Mouse (Mus musculus): Measurements from ENCODE around the gene Rhoc.
A peak's percentile ranks its signal among the peaks of the same experiment; 100 is the strongest.
"Not testable (repeated sequence)": the region's sequence is repeated elsewhere in the genome, so short reads cannot be mapped to it uniquely, and the experiment has no call there.

Rhoc gene

DNA sequence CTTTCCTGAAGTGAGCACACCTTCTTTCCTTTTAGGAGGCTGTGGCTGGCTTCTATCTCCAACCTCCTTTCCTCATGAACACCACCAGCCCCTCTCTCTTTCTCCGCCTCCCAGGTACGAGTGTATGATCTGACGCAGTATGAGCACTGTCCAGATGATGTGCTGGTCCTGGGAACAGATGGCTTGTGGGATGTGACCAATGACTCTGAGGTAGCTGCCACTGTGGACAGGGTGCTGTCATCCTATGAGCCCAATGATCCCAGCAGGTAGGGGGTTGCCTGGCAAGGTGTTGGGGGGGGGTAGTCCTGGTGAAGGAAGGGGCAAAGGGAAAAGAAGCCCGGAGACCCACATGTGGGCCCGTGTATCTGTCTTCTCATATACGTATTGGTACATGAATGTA is 2.9 kb upstream of the Rhoc start:
- no peak for DNase-seq (ENCODE audit: low spot score in 2 of 2)

DNA sequence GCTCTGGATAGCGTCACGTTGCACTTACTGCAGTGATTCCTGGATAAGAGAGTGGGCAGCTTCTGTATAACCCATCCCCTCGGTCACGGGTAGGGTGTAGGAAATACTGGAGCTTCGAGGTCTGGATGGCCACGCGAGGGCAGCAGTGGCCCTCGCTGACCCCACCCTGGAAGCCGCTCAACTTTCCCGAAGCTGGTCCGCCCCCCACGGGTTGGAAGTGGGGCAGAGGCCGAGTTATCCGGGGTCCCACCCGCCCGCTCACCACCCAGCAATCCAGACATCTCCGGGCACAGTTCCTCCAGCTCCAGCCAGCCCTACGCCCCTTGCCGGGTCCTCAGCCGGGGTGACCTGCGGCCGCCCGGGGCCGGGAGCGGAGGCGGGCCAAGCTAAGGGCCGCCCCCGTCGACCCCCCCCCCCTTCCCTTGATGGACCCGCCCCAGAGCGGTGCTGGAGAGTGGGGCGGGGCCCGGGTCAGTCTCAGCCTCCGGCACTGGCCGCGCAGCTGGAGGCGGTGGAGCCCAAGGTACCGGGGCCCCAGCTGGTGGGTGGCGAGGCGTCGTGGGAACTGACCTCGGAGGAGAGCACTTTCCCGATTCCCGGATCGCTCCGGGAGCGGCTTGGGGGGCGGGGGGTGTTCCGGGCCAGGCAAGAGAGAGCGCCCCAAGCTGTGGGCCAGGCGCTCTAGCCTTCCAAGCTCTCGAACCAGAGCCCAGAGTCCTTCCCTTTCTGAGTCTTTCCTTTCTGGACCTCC is 561 bp downstream of the Rhoc start:
- DNase-seq (ENCODE audit: low spot score in 2 of 2), result peak; percentile 28 to 56

DNA sequence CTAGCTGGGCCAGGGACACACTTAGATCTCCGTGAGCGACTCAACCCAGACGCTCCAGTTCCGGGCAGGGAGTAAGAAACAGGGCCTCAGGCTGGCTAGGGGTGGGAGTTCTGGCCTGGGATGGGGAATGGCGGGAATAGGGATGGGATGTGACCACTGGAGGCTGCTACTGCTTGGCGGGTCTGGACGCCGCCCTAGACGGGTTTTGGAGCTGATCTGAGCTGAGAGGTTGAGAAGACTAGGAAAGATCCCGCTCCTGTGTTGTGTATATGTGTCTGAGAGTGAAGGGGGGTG is 1.1 kb downstream of the Rhoc start:
- no peak for DNase-seq (ENCODE audit: low spot score in 2 of 2)

DNA sequence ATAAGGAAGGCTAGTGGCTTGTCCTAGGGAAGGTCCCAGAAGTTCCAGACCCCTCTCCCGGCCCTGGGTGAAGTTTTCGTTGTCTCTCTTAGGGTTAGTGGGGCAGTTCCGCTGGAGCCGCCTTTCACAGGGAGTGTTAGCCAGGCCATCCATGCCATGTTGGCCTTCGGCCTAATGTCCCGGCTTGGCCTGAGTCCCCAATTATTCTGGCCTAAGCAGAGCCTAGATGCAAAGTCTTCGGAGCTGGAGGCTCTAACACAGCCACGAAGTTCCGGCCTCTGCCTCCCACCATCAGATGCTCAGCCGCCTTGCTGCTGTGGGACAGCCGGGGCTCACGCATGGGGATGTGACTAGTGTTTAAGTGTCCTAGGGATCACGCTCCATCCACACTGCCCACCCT is 1.6 kb downstream of the Rhoc start:
- no peak for DNase-seq (ENCODE audit: low spot score in 2 of 2)

DNA sequence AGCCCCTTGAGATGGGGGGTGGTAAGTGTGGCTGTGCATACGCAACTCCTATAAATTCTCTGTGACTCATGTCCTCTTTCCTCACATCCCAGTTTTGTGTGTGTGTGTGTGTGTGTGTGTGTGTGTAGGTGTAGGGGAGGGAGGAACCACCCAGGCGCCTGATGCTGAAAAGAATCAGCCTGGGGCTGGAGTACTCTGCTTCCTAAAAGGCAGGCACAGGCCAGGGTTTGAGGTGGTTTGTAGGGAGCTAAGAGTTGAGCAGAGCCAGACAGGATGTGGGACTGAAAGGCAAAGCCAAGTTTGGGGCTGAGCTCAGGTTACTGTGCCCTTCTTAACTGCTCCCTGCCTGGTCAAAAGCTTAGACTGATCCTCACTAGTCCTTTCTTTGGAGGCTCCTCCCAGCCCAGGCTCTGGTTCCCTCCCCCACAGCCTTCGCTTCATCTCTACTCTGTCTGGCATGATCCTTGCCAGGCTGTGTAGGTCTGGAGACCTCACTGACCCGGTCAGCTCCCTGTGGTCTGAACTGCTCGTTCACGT is 2.3 kb downstream of the Rhoc start:
- DNase-seq (ENCODE audit: low spot score in 2 of 2), result no peak

DNA sequence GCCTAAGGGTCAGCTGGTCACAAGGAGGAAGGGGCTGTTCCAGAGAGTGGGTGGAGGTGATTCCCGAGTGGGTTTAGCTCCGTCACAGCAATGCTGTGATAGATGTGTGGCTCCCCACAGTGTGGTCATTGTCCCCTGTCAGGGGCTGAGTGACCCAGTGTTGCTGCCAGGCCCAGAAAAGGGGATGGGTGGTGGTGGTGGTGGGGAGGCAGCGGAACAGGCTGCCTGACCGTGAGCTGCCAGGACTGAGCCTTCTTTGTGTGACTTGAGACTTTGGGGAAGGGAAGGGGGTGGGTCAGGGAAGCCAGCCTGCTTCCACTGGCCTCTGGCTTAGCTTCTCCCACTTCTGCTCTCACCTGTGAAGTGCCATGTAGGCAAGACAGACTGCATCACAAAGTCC is 2.8 kb downstream of the Rhoc start:
- DNase-seq (ENCODE audit: low spot score in 2 of 2), result no peak

DNA sequence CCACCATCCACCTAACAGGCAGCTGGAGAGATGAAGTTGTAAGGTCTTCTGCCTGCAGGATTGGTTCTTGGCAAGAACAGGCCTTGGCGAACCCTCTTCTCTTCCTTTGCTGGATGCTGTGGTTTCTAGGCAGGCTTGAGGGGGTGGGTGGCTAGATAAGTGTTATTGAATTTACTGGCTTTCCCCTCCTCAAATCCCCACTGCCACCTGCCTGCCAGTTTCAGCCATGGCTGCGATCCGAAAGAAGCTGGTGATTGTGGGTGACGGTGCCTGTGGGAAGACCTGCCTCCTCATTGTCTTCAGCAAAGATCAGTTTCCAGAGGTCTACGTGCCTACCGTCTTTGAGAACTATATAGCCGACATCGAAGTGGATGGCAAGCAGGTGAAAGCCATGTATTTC is 3.5 kb downstream of the Rhoc start:
- DNase-seq (ENCODE audit: low spot score in 2 of 2), result no peak

DNA sequence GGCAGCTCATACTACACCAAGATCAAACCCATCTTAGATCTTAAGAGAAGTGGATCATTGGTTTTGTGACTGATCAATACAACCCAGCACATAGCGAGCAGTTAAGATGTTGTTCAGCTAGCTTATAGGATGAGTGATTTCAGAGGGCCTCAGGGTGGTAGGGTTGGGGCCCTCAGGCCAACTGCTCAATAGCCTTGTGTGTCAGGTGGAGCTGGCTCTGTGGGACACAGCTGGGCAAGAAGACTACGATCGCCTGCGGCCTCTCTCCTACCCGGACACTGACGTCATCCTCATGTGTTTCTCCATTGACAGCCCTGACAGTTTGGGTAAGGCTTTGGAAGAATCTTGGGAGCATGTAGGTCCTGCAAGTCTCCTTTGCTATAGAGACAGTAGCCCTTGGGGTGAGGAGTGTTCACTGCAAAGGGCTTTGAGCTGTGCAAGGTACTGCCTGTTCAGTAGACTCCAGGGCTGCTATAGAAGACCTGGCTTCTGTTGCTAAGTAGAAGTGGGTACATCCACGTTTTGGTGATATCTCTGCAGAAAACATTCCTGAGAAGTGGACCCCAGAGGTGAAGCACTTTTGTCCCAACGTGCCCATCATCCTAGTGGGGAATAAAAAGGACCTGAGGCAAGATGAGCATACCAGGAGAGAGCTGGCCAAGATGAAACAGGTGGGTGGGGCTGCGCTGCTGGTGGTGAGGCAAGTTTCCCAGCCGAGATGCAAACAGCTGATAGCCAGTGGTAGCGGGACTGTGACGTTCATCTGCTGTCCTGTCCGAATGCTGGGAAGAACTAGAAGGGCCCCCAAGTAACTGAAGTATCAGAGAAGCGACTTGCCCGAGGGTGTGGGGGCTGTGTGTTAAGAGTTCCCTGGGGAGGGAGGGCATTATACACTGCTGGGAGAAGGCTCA is 4.4 kb downstream of the Rhoc start:
- no peak for DNase-seq (ENCODE audit: low spot score in 2 of 2)

DNA sequence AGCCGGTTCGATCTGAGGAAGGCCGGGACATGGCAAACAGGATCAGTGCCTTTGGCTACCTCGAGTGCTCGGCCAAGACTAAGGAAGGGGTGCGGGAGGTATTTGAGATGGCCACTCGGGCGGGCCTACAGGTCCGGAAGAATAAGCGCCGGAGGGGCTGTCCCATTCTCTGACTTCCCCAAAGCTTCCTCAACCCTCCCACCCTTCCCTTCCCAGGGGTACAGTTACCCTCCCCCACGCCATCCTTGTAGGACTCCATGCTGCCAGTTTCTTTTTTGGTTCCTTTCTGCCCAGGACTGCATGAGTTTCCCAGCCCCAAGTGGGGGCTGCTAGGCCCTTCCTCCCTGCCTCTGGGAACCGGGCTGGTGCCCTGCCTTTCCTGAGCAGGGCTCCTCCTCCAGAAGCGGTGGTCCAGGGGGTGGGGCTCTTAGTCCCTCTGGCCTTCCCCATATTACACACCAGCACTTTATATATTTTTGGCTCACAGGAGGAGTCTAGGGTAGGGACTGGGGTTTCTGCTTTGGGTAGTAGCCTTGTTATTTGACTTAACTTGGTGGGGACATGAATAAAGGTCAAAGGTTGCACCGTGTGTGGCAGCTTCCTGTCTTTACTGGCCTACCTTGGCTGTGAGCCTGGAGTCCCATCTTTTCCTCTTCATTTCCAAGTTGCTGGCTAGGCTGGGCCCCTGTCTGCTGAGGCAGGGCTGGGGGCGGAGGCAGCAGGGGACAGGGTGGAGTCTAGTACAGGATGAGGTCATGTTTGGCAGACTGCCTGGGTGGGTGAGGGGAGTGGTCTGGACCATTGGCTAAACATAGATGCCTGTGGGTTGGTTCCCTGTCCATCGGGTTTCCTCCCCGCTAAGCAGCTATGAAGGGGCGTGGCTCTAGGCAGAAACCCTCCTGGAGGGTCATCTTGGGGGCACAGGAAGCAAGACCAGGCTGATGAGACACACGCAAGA is 6.0 kb downstream of the Rhoc start:
- DNase-seq (ENCODE audit: low spot score in 2 of 2), result peak in 1 of 2 experiments; percentile 74

DNA sequence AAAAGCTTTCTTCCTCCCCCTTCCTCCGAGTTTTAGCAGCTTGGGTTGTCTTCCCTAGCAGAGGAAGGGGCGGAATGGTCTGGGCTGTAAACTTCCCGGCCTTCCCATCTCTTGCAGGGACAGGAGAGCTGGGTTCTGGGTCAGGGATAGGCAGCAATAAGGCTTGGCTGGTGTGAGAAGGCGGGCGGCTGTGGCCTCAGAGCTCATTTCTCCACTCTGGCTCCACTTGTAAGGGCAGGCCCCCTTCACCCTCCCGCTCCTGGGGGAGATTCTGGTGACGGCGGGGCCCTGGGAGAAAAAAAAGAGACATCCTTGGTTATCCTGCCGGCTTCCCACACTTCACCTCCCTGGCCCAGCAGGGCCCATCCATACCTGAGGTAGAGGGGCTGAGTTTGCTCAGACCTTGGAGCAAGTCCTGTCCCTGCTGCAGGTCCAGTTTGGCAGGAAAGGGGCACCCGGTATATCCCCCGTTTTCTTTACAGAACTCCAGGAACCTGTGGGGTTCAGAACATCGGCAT is 6.8 kb downstream of the Rhoc start:
- no peak for DNase-seq (ENCODE audit: low spot score in 2 of 2)

DNA sequence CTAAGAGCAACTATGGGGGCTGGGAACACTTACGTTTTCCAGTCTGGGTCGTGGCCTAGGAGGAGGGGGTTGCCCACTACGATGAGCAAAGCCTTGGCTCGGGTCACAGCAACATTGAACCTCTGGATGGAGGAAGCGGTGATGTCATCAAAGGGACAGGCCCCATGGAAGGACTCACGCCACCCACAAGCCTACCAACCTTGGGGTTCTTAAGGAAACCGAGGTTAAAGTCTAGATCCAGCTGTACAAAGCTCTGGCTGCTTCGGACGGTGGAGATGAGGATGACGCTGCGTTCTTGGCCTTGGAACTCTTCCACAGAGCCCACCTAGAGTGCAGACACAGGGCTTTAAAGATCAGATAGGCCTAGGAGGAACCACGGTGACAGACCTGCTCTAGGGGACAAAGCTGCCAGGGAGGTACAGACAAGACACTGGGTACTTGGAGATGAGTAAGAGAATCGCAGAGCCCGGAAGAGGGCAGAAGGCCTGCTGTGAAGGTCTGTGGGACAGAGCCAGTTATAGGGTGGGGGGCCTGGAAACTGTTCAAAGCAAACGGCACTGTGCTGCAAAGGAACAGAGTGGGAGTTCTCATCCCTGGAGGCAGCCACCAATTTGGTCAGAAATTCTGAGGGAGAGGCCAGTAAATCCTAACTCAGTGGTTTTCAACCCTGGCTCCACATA is 7.6 kb downstream of the Rhoc start:
- no peak for DNase-seq (ENCODE audit: low spot score in 2 of 2)

DNA sequence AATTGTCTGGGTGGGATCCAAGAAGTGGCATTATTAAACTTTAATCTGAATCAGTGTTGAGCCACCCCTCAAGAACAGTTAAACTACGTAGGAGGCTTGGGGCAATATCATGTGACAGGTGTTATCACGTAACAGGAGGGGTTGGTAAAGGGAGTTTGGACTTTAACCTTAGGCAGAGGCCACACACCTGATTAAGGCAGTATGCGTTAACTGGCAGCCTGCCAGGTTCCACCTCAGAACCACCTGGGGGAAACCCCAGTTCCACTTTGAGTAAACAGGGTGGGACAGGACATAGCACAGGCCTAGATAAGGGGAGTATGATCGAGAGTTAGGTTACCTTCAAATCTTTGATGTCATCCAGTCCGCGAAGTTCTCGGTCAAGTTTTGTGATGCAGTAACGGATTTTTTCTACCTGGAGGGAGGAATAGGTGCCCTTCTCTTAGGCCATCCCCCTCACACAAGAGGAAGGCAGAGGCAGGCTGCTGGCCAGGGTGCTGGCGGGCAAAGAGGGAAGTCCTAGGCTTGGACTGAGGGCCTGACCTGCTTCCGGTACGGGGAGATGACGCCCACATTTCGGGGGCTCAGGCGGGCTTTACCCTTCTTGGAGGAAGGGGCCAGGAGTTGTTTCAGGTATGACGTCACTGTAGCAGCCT is 8.4 kb downstream of the Rhoc start:
- DNase-seq (ENCODE audit: low spot score in 2 of 2), result no peak

DNA sequence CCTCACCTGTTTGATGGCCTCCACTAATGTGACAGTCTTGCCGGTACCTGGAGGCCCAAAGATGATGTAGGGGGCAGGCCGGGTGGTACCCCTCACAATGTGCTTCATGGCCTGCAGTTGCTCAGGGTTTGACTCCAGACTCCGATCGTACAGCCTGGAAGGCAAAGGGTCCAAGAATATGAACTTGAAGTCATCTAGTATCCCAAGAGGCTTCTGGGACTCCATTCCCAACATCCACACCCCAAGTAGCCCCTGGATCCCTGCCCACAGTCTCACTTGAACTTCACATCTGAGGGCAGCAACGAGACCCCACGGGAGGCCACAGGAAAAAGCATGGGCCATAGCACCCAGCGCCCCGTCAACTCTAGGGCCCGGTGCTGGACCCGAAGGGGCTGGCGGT is 12.5 kb downstream of the Rhoc start:
- no peak for DNase-seq (ENCODE audit: low spot score in 2 of 2)

DNA sequence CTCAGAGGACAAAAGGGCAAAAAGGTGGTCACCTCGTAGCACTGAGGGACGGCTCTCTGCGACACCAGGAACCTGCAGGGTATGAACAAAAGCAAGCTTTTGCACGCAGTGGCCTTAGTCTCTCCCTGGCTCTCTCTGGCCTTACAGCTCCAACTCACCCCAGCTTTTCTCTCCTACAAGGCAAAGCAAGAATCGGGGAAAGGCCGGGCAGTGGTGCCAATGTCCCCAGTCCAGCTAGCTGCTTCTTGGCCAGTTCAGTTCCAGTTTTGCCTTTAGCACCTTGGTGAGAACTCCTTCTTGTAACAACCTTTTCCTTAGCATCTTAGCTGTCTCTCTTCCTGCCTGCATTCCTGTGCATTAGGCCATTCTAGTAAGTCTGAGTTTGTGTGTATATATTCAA is 13.3 kb downstream of the Rhoc start:
- DNase-seq (ENCODE audit: low spot score in 2 of 2), result no peak

DNA sequence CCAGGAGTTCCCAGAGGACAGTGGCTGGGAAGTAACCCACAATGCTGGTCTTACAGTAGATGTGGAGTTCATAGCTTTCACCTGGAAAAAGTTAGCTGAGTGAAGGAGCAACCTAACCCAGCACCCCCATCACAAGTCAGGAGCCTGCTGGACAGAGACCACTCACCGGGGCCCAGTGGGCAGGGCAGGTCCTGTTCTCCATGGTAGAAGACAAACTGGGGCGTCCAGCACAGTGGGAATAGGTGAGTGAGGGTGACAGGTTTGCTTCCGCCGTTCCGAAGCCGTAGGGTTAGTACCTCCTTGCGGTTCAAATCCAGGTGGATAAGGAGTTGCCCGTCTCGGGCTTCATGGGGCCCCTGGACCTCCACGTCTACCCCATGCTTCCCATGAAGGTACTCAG is 16.1 kb downstream of the Rhoc start:
- no peak for DNase-seq (ENCODE audit: low spot score in 2 of 2)

DNA sequence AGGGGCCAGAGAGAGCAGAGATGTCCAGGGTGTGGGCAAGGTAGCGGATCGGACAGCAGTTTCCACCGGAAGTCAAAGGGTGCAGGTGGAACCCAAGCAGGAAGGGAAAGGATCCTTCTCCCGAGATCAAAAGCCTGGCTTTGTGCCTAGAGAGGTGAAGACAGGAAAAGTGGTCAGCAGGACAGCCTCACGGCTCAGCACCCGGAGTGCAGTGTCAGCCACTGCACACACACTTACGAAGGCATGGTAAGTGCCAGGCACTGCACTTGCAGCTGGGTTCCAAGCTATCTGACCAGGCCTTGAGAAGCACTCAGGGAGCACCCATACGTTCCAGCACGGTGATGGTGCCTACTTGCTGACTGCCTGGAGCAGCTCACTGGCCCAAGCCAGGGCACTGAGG is 17.4 kb downstream of the Rhoc start:
- DNase-seq (ENCODE audit: low spot score in 2 of 2), result no peak

DNA sequence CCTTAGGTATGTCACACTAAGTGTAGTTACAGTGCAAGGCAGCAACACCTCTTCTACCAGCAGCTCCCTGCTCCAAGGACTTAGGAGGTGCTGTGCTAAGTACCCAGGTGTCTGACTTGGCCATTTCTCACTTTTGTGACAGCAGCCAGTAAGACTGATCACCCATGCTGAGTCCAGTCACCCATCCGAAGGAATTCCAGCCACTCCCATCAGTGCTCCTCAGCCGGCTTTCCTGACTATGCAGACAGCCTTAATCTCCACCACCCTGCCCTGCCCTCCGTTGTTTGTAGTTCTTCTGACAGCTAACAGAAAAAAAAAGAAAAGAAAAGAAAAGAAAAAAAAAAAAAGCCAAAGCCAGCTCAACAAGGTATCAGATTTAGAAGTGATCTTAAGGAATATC is 23.6 kb downstream of the Rhoc start:
- DNase-seq (ENCODE audit: low spot score in 2 of 2), result no peak

DNA sequence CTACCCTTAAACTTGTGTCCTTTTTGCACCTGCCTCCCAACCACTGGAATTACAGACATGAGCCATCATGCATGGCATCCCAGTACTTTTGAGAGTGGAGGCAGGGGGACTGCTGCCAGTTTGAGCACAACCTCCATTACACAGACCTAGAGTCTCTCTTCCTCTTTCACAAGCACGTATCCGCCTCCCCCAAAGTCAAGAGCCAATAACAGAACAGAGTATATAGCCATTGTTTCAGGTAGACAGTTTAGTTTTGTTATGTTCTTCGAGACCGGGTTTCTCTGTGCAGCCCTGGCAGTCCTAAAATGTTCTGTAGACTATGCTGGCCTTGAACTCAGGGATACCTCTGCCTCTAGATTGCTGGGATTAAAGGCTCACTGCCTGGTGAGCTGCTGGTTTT is 24.1 kb downstream of the Rhoc start:
- DNase-seq (ENCODE audit: low spot score in 2 of 2), result no peak

DNA sequence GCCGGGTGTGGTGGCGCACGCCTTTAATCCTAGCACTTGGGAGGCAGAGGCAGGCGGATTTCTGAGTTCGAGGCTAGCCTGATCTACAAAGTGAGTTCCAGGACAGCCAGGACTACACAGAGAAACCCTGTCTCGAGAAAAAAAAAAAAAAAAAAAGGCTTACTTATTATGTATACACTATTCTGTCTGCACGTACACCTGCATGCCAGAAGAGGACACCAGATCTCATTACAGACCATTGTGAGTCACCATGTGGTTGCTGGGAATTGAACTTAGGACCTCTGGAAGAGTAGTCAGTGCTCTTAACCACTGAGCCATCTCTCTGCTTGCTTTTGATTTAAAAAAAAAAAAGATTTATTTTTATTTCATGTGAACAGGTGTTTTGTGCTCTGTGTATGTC is 25.1 kb downstream of the Rhoc start:
- not testable (repeated sequence) for DNase-seq (ENCODE audit: low spot score in 2 of 2)

DNA sequence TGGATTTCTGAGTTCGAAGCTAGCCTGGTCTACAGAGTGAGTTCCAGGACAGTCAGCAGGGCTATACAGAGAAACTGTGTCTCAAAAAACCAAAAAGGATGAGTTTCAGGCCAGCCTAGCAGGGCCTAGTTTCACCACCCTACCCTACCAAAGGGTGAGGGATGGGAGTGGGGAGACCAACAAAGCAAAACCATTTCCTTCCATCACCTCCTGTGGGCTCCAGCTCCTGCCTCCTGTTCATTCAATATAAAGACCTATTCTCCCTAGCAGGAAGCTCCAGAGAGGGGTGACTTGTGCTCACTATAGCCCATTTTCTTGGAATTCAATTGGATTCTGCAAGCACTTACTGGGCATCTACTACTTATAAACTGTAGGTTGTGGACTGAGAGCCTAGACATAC is 26.6 kb downstream of the Rhoc start:
- DNase-seq (ENCODE audit: low spot score in 2 of 2), result no peak

DNA sequence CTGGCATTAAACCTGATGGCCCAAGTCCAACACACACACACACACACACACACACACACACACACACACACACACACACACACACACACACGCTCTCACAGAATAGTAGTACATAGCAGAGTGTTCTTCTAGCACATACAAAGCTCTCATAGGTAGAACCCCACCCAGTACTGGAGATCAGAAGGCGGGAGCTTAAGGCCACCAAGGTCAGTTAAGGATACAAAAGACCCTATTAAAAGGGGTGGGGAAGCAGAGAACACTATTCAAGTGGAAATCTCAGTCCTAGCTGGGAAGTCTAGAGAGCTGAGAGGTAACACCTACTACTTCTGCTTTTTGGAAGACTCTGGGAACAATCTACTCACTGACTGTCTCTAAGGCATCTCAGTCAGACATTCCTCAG is 27.2 kb downstream of the Rhoc start:
- no peak for DNase-seq (ENCODE audit: low spot score in 2 of 2)
